Mouse (Mus musculus): ENCODE results near the gene Podn. TPM values are rescaled to one million over a fixed set of nuclear protein-coding genes. Genes with fewer than 3 reads are reported as not detected.
A peak's percentile ranks its signal among the peaks of the same experiment; 100 is the strongest.

Gene Podn
- total RNA-seq, 4 experiments from 2014 or later = 16.0 to 26.0 (median 19.9) TPM

DNA sequence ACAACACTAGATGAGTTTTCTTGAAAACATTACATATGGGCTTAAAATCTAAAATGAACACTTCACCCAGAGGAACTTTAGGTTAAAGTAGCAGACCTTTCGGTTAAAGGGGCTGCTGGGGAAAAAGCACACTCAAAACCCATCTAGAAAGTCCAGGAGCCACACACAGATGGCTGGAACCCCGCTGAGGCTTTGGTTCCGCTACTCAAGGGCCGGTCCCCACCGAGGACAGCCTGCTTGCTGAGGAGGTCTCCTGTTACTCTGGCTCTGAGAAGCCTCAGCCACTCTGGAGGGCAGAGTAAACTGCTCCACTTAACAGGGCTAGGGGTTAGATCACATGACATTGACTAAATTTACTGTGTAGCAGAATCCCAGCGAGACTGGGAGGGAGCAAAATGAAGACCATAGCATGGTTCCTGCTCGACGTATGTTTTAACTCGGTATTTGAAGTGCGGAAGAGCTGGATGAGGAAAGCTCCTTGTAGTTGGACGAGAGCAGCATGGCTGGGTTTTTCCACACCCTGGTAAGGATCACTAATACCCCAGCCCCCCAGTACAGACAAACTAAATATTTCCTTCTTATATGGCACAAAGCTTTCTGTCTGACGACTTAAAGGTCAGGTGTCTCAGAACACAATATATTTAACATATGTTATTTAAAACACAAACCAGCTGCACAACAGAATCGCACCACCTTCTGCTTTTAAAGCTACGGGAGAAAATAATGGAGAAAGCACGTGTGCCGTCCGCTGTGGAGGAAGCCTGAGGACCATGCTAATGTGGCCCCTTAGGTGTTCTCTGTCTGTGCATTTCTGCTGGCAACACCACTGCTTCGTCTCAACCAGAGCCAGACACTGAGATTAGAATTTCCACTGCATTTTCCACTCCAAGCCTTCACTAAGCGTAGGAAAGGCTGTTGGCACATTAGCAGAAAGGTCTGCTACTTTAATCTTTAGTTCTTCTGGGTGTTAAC lies 50.8 kb downstream of the Podn start:
- no peak for DNase-seq (ENCODE audit: low spot score)

DNA sequence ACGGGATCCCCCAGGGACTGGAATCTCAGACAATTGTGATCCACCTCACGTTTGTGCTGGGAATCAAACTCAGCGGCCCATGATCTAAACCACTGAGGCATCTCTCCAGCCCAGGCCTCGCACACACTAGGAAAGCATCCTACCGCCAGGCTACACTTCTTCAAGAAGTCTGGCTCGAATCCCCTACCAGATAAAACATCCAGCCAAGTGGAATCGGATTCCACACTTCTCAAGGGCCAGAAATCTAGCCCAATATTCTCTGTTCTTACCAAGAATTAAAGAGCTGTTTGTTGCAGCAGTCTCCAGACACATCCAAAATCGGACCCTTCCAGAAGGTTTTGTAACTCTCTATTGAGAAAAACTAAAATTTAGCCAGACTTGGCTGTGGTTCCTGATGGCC lies 59.2 kb downstream of the Podn start:
- DNase-seq (ENCODE audit: low spot score) = peak; percentile 49

DNA sequence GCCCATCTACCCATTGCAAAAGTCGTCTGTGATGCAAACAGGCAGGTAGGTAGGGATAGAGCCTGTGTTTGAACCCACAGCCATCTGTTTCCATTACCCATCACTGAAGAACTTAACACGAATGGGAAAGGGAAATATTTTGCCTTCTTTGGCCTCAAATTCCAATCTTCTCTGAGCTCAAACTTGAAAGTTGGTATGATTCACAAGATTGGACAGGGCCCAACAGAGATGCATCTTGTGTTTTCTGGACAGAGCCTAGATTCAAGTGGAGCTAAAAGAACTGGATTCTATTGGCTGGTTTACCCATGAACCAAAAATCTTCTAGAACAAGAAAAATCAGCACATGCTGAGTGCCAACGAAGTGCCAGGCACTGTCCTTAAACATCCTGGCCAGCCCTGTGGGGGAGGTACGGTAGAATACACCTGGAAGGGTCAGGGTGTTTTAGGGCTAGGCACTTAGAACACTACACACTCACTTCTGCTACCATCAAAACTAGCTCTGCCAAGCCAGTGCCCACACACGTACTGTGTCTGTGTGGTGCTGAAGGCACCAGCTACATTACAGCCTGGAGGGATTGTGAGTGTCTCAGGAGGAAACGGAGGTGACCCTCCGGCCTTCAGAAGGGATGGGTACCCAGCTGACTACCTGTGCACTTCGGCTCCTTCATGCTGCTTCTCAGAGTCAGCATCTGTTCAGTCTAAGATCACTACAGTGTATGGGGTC lies 63.0 kb downstream of the Podn start:
- no peak for DNase-seq (ENCODE audit: low spot score)

DNA sequence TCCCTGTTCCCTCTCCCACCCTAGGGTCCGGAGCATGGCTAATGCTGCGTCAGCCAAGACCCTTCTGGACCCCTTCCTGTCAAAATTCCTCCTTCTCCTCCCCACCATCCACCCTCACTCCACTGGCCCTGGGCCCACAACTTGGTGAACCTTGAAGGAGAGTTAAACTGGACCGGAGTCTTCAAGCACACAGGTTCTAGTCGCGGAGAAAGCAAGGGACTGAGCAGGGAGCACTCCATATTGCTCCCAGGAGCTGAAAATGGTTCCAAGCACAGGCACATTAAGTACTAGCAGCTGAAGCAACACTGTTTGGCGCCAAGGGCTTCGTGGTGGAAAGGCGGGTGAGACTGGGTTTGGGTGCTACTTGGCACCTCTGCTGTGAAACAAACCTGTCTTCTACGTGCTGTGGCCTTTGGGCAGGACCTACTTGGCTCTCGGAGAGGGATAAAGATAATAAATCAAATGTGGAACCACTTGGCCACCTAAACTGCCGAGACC lies 63.8 kb downstream of the Podn start:
- DNase-seq (ENCODE audit: low spot score) = no peak

DNA sequence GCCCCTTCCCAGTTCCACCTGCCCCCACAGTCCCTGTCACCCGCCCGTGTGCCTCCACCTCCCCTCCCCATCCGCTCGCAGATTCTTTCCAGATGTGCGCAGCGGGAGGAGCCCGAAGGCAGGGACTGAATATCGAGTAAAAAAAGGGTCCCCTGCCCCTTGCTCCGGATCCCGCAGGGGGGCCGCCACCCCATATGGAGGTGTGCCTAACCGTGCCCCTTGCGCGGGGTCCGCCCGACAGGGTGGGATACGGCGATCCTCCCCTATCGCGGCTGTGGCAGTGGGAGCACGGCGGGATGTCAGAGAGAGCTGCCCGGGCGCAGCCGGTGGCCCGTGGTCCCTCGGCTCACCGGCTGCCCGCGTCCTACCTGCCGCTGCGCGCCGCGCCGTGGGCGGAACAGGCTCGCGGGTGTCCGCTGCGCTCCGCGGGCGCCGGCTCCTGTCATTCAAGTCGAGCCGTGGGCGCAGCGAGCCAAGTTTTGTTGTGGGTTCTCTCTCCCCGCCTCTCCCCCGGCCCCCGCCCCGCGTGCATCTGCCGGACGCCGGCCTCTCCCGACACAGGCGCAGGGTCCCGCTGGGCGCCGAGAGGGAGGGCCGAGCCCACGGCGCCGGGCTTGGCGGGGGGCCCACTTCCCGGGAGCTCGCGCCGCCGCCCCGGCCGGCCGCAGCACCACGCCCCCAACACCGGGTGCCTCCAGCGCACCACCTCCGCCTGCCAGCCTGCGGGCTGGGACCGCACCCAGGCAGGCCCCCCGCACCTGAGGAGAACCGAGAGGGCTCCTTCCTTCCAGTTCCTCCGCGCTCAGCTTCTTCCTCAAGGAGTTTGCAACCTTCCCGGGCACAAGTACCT lies 64.5 kb downstream of the Podn start:
- DNase-seq (ENCODE audit: low spot score) = peak; percentile 26

DNA sequence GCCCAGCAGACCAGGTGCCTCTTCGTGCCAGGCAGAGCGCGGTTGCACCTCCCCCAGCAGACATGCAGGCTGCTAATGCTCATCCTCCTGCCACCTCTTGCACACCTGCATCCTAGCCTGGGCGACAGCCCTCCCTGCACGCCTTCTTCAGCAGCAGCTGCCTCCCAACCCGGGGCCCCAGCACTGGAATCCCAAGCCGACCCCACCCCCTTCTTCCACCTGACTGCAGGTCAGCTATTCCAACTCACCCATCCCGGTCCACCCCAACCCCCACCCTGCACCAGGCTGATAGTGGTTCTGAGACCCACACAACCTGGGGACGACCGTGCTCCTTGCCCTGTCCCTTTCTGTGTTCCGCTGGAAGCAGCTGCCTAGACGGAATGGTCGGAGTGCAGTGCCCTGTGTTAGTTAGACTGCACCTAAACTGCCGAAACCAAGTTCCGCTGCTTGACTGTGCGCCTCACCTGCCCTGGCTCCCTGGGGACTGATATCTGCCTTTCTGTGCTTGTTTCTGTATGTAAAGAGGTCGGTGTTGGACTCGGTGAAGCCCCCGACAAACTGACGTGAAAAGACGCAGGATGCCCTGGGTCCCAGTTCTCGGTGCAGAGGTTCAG lies 65.2 kb downstream of the Podn start:
- no peak for DNase-seq (ENCODE audit: low spot score)

DNA sequence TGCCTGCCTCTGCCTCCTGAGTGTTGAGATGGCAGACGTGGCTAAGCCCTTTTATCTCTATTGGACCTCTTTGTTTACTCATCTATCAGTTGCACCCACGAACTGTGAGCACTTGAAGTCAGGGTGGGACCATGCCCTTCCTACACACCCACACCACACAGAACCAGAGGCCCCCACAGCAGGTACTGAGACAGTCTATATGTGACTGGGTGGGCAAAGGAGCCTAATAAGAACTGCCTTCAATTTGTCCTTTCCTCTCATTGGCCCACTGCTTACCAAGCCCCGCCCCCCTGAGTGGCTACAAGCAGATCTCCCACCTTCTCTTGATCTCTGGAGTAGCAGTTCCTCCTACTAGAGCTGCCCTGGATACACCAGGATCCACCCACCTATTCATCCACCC lies 70.1 kb downstream of the Podn start:
- DNase-seq (ENCODE audit: low spot score) = no peak

DNA sequence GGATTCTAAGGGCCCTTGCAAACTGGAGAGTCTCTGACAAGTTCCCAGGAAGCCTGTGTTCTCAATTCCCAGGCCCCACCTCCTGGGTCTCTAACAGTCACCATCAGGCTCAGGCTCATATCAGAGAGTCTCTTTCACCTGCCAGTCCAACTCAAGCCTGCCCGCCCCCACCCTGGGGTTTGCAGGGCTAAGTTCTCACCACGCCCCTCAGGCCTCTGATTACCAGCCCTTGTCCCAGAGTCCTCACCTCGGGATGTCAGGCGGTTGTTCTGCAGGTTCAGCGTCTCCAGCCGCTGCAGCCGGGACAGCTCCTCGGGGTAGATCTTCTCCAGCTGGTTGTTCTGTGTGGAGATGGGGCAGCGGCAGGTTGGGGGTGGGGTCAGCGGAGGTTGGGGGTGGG lies 71.0 kb downstream of the Podn start:
- DNase-seq (ENCODE audit: low spot score) = no peak

DNA sequence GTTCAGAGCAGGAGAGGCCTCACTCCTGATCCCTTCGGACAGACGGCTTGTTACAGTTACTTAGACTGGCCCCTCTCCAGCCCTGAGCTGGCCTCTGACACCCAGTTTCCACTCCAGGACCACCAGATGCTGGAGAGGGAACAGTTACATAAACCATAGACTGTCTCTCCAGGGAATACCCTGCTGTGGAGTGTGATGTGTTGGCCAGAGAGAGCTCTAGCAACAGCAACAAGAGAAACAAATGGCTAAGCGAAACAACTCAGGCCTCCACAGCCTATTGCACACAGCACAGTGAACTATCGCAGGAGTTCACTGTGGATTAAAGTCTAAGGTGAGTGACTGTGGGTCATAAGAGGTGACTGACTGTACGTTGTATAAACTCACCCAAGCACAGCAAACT lies 71.6 kb downstream of the Podn start:
- peak; percentile 68 for DNase-seq (ENCODE audit: low spot score)

DNA sequence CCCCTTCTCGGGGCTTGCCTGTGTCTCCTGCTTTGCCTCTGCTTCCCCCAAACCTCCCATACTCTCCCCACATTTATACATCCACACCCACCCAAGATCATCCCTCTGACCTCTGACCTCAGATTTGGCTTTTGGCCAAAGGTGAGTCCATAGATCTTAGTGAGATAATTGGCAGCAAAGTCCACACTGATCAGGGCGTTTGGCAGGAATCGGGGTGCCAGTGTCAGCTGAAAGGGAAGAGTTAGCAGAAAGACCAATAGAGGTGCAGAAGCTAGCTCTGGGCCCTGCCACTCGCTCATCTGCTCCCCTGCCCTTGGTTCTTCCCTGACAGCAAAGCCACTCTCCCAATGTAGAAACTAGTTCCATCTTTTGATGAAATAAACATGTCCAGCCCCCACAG lies 73.1 kb downstream of the Podn start:
- no peak for DNase-seq (ENCODE audit: low spot score)

DNA sequence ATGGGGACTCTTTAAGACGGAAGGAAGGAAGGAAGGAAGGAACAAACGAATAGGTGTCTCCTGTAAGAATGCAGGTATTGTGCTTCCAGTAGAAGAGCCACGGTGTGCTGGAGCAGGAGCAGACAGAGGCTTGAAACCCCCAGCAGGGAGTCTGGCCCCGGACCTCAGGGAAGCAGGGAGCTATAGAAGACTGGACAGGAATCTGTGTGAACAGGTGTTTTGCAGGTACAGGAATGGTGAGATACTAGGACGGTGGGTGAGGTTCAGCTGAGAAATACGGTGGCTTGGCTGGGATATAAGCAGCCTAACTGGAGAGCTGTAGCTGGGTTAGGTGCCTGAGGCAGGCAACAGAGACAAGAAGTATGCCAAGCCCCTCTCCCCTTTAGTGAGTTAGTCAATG lies 76.1 kb downstream of the Podn start:
- DNase-seq (ENCODE audit: low spot score) = no peak

DNA sequence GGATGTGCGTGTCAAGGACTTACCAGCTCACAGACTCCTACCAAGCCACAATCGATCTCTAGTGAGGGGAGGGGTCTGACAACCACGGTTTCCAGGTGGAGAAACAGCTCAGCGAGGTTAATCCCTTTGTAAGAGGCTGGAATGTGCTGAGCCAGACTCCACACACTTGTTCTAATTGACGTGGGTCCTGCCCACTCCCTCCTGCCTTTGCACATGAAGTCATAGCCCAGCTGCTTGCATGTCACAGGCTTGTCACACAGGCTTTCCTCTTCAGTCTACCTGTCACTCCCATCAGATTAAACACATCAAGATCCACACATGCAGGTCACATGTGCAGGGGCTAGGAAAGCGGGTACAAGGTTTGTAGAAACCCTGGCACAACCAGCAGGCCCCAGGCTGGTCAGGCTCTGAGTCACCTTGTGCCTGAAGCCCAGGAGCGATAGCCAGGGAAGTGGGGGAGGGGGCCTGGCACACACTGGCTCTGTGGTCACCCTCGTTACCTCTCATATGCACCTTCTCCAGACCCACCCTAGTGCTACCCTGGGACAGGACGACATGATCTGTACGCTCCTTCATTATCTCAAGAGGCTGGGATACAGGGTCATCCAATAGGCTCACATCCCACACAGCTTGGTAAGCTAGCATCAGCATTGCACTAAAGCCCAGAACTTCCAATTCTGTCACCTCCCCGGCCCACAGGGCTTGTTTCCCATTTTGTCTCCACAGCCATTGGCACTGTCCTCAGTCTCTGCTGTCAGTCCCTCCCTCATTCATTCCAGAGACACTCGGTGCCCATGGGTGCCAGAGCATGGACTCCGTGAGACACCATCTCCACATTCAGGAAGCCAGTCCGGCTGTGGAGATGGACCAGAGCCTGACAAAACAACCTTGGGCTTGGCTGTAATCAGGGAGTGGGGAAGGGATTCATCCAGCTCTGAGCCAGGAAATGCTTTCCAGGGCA lies 77.0 kb downstream of the Podn start:
- DNase-seq (ENCODE audit: low spot score) = peak; percentile 58

DNA sequence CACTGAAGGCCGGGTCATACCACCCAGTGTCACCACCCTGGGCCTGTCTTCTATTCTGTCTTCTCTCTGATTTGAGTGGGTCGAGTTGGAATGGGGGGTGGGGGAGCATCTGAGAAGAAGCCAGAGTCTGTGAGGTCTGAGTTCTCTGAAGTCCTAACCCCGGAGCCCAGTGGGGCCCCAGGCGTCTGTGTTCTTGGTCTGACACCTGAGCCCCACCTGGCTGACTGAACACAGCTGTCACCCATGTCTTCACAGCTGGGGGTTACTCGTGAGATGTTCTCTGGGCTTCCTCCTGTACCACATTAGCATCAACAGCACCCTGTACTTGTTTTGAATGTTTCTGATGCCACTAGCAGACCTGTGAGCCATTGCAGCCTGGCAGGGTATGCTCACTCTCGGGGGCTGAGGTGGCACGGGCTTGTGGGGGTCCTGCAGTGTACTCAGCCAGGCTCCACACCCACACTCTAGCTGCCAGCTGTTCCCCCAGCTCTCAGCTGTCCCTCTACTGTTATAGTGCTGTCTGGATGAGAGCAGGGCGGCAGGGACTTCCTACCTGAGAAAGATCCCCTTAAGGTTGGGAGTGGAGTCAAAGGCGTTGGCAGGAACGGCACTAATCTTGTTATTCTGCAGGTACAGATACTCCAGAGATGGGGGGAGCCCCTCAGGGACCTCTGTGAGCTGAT lies 77.9 kb downstream of the Podn start:
- no peak for DNase-seq (ENCODE audit: low spot score)

DNA sequence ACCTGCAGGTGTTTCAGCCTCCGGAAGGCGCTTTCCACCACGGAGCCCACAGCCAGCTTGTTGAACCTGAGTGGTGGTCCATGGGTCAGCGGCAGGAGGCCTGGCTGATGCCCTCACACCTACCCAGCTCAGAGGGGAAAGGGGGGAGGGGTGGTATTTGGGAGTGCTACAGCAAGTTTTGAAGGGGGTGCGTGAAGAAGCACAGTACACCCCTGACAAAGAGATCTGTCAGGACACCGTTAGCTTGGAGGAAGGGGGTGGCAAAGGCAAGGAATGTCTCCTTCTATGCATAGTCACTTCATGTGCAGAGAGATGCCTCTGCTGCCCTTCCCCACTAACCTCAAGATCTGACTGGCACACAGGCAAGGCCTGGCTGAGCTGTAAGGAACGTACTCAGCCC lies 78.4 kb downstream of the Podn start:
- no peak for DNase-seq (ENCODE audit: low spot score)

DNA sequence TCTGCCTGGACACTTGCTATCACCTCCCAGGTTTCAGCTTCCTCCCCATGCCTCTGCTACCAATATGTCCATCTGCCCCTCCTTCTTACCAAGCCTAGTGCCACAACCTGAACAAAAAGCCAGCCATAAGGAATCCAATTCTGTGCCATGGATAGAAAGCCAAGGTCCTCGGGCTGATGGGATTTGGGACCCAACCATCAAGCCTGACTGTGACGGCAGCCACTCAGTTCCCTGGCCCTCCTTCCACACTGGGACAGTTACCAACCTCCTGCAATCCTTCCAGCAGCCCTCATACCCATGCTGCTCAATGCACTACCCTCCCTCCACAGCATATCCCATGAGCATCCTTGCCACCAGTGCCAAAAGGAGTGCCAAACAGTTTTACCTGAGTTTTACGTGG lies 79.9 kb downstream of the Podn start:
- peak; percentile 44 for DNase-seq (ENCODE audit: low spot score)

DNA sequence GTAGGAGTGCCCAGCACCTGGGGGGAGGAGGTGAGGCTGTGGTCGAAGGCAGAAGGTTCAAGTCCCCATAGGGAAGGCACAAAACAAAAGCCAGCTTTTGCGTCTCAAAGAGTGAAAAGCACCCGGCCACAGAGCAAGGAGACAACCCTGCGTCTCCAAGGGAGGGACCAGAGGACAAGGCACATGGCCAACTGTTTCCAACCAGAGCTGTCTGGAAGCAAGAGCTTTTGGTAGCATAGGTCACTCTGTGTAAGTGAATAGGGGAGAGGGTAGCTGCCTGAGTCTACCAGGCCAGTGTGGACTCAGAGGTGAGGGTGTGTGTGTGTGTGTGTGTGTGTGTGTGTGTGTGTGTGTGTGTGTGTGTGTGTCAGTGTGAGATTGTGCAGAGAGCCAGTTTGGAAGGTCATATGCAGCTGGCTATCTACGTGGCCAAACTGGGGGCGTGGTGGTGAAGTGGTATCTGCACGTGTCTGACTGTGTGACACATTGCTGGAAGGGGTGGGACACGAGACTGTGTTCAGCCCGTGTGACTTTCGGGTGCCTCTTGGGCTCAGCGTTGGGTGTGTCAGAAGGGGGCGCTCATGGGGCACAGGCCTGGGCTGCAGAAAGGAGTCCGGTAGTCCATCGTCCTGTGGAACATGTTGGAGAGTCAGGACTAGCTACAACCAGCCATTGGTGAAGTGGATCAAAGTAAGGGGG lies 81.0 kb downstream of the Podn start:
- DNase-seq (ENCODE audit: low spot score) = peak; percentile 80

DNA sequence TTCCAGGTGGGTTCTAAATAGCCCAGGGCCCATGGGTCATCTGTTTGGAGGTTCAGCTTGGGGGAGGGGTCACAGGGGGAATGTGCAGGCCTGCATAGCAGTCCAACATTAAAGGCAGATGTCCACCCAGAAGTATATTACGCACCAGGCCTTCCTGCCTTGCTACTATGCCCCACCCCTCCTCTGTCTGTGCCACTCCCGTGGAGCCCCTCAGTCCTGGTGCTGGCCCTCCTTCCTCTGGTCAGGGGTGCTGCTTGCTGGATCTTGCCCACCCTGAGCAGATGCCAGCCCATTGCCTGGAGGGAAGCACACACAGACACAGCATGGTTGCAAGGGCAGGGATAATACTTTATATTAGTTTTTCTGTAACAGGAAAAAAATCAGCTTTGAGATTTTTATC lies 81.8 kb downstream of the Podn start:
- no peak for DNase-seq (ENCODE audit: low spot score)

DNA sequence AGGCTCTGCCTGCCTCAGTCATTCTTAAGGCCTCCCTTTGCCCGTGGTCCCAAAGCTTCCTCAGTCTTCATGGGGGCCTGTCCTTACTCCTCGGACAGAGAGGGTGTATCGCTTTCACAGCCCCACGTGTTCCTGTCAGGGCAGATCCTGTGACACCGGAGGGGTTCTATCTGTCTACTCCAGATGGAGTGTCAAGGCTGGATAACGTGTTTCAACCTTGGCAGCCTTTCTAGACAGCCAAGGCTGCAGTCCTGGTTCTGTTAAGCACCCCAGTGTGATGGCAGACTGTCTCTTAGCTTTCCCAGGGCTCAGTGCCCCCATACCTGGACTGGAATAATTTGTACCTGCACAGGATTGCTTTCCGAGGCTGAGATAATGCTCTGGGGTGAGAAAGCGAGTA lies 87.7 kb downstream of the Podn start:
- DNase-seq (ENCODE audit: low spot score) = no peak

DNA sequence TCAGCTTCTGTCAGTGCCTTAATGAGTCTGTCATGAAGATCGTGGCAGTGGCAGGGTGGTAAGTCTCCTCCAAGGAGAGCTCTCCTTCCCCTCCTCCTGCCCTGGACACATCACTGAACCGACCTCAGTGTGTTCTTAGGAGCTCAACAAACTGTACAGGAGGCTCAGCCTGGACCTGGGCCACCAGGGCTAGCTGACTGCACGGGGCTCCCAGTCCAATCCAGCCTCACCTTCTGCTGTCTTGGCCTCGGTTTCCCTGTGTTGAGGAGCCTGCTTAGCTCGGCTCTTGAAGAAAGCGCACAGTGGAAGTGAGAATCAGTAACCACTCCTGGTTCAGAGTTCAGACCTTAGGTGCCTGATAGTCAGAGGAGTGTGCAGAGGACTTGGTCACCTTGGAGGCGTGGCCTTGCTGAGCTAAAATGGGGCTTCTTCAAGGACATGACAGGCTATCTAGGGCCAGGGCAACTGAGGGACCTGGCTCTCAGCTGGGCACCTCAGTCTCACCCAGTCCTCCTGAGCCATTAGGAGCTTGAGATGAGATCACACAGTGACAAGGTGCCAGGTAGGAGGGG lies 88.6 kb downstream of the Podn start:
- no peak for DNase-seq (ENCODE audit: low spot score)

All from heart, adult 8-10 months (tissue).